Mouse (Mus musculus) liver, adult 2 months (tissue): ENCODE measurements around the gene Vps37c.

Experiments
- CTCF ChIP-seq: fragments of 200-500 bp; IDR thresholded peaks from 2 replicates; pipeline ENCODE4 v1.5.1; 2011; ENCODE audit warnings: low read depth, low read length, control low read depth
- POLR2A ChIP-seq: fragments of 200-500 bp; IDR thresholded peaks from 2 replicates; pipeline ENCODE4 v1.6.1; 2011; ENCODE audit warnings: low read length, control low read depth; ENCODE audit not compliant: insufficient read depth; ENCODE audit errors: extremely low read depth

DNA sequence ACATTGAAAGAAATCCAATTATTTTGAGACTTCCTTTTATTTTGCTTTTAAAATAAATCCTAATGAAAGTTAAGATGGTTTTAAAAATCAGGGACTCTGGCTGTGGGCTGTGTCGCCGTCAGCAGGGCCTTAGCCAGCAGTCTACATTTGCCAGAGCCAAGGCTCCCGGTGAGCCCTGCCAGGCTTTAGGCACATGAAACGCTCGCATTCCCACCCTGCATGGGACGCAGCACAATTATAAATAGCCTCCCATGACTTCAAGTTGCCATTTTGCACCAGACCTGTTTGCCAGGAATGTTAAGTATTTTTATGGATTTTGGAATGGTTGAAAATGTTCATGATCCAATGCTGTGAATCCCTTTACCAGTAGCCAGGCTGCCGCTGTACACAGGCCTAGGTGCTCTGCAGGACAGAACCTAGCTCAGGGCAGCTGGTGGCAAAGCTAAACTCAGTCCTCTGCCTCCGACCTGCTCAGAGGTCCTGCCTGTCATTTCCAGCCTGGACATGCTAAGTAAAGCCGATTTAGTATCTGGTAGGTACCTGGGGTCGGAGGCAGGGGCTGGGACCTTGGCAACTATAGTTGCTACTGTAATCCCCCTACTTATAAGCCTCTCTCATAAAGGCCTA, 45.1 kb downstream of the Vps37c start:
- TF ChIP-seq POLR2A, result no peak
- TF ChIP-seq CTCF, result no peak
